Mouse (Mus musculus) kidney, adult 2 months (tissue): ENCODE measurements around the gene Gm7347.
"Not testable (repeated sequence)": the region's sequence is repeated elsewhere in the genome, so short reads cannot be mapped to it uniquely, and the experiment has no call there.

Source experiments
- CTCF ChIP-seq: fragments of 200-500 bp; conservative IDR thresholded peaks from 2 replicates; pipeline ENCODE4 v1.5.1; 2011; ENCODE audit warnings: low read depth, mild to moderate bottlenecking, control low read depth, low read length, moderate library complexity, mixed read lengths; ENCODE audit not compliant: insufficient read depth, insufficient read length
- POLR2A ChIP-seq: fragments of 200-500 bp; IDR thresholded peaks from one replicate; pipeline ENCODE4 v1.6.1; 2011; ENCODE audit warnings: low read depth, low read length, control low read depth

DNA sequence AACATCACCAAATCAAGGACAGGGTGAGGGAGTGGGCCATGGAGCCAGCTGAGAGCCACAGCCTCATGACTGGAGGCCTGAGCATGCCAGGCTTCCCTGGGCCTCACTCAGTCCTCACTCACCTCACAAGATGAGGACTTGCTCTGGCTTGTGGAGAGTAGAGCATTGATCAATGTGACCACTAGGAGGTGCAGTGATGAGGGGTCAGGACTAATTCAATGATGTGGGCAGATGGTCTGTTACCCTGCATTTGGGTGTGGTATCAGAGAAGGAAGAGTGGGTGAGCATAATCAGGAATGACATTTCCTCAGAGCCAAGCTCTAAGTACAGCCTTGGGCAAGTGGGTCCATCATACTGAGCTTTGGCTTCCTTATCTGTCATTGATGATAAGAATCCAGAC, 20.6 kb upstream of the Gm7347 start:
- TF ChIP-seq CTCF, POLR2A: not testable (repeated sequence)
